Mouse (Mus musculus): ENCODE data around the gene Entpd7.
A peak's percentile ranks its signal among the peaks of the same experiment; 100 is the strongest.

The Entpd7 gene

GRCm38 (mm10) chr19:43724194-43724593, 34.7 kb downstream of the Entpd7 start:
- no peak for DNase-seq (ENCODE audit: low read depth, low spot score)

DNA sequence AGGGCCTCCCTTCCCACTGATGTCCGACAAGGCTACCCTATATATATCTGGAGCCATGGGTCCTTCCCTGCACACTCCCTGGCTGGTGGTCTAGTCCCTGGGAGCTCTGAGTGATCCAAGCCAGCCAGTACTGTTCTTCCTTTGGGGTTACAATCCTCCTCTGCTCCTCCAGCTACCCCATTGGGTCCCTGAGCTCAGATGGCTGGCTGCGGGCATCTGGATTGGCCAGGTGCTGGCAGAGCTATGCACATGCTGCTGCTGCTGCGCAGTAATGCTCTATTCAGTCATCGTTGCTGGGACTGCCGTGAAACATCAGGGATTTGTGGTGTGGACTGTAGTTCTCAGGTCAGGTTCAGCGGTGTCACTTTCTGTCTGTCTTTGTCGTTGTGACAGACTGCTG, 35.3 kb downstream of the Entpd7 start:
- no peak for DNase-seq (ENCODE audit: low read depth, low spot score)

GRCm38 (mm10) chr19:43726510-43727146, 37.2 kb downstream of the Entpd7 start:
- DNase-seq (ENCODE audit: low read depth, low spot score): no peak

GRCm38 (mm10) chr19:43729296-43730036, 40.0 kb downstream of the Entpd7 start:
- DNase-seq (ENCODE audit: low read depth, low spot score): no peak

- no peak for DNase-seq (ENCODE audit: low read depth, low spot score)
Observed at GRCm38 (mm10) chr19:43730037-43730428, 40.6 kb downstream of the Entpd7 start.

DNA sequence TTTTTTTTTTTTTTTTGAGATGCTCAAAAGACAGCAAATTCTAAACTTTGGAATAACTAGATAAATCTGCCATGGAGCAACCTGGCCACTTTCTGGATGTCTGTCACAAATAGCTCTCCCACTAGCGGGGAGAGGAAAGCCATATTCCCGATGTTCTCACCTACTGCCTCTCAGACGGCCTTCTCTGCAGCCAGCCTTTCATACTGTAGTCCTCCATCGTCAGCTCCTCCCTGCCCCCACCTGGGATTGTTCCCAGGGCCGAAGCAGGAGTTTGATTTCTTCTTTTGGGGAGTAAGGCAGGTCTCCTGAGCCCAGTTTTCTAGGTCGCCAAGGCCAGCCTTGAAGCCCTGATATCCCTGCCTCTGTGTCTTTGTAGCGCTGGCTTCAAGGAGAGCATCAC, 41.7 kb downstream of the Entpd7 start:
- no peak for DNase-seq (ENCODE audit: low read depth, low spot score)

DNA sequence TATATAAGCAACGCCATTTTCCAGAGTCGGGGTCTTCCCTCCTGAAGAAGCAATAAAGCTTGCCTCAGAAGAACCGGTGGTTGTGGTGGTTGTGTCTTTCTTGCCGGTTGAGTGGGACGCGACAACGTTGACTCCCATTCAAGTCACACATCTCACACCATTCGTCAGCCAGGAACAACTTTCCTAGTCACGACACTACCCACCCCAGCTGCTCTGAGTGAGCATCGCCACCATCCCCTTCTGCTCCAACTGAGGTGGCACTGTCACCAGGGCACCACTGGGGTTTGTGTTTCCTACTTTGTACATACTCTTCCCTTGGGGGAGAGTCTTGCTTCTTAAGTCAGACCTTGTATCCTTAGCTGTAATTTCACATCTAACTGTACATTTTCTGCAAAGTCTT, 48.9 kb downstream of the Entpd7 start:
- no peak for DNase-seq (ENCODE audit: low read depth, low spot score)

GRCm38 (mm10) chr19:43743401-43743800, 53.9 kb downstream of the Entpd7 start:
- no peak for DNase-seq (ENCODE audit: low read depth, low spot score)

GRCm38 (mm10) chr19:43745740-43746139, 56.3 kb downstream of the Entpd7 start:
- no peak for DNase-seq (ENCODE audit: low read depth, low spot score)

DNA sequence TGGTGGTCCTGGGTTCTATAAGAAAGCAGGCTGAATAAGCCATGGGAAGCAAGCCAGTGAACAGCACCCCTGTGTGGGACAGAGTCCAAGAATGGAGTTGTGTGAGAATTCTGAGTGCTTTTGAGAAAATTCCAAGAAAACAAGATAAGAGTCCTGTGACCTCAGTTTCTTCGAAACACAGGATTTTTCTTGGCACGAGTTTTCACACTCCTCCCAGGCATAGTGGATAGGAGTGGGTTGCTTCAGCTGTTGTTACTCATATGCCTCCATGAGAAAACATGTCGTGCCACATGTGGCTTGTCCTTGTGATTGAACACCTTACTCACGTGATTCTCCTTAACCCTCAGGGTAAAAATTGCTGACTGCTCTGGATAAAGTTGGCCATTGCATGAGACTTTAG, 58.4 kb downstream of the Entpd7 start:
- no peak for DNase-seq (ENCODE audit: low read depth, low spot score)

- DNase-seq (ENCODE audit: low read depth, low spot score): no peak
Observed at GRCm38 (mm10) chr19:43750008-43750407, 60.5 kb downstream of the Entpd7 start.

- DNase-seq (ENCODE audit: low read depth, low spot score): peak; percentile 98
Observed at GRCm38 (mm10) chr19:43752489-43753225, 63.2 kb downstream of the Entpd7 start, which contains the start of the genes Cutc and Cox15. TSS of gene Cutc (plus strand) at chr19:43752996. TSS of gene Cox15 (minus strand) at chr19:43753000.

- DNase-seq (ENCODE audit: low read depth, low spot score): peak; percentile 93
Observed at GRCm38 (mm10) chr19:43753226-43753835, 63.9 kb downstream of the Entpd7 start.

- no peak for DNase-seq (ENCODE audit: low read depth, low spot score)
Observed at GRCm38 (mm10) chr19:43754237-43754636, 64.8 kb downstream of the Entpd7 start.

DNA sequence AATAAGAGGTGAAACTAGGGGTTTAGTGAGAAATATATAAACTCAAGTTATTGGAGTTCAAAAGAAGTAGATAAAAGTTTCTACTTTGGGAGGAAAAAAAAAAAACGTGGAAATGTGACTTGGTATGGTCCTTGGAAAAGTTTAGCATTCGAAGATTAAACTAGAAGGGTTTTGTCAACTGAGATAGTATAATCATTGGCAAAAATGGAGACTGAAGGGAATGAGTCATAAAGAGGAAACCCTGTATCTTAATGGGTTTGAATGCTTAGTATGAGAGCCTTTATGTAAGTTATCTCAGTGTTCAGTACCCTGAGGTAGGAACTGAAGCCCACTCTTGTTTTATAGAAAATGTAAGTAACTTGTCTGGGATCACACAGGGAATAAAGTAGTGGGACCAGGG, 65.4 kb downstream of the Entpd7 start:
- no peak for DNase-seq (ENCODE audit: low read depth, low spot score)

DNA sequence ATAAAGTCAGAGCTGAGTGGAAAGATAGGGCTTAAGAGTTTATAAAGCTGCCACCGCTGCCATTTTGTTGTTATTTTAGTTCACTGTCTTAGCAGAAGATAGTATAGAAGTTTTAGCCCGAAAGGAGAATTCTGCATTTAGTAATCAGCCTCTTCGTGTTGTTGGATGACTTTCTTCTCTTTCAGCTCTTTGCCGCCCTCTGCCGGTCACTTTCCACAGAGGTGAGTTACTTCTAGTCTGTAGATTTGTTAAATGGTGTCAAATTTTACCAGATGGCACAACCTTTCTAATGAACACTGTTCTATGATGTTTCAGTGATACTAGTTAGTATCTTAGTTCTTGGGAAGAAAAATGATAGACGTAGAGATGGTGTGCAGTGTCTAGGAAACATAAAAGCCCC, 71.0 kb downstream of the Entpd7 start:
- DNase-seq (ENCODE audit: low read depth, low spot score): peak; percentile 90

- no peak for DNase-seq (ENCODE audit: low read depth, low spot score)
Observed at GRCm38 (mm10) chr19:43761543-43762256, 72.2 kb downstream of the Entpd7 start.

GRCm38 (mm10) chr19:43762410-43762809, 72.9 kb downstream of the Entpd7 start:
- DNase-seq (ENCODE audit: low read depth, low spot score): no peak

GRCm38 (mm10) chr19:43766451-43766850, 77.0 kb downstream of the Entpd7 start:
- no peak for DNase-seq (ENCODE audit: low read depth, low spot score)

- DNase-seq (ENCODE audit: low read depth, low spot score): no peak
Observed at GRCm38 (mm10) chr19:43767549-43768322, 78.3 kb downstream of the Entpd7 start.

All from CD4-positive, CD25-positive, alpha-beta regulatory T cell, adult 2 months (primary cell).